Comparison of ENCODE assay signal across 9 mouse cellular contexts in genomic region chr11:75796029-75796445, GRCm38 (mm10). TPM values are rescaled to one million over a fixed set of nuclear protein-coding genes. Genes with fewer than 3 reads are reported as not detected.
DNase-seq lines count a peak whose midpoint lies in the region; ATAC-seq and TF ChIP-seq lines count a peak whose summit lies in the region.
"Had no signal": no experiment of that assay in that cellular context is flagged by ENCODE, and none has a peak within 500 bp of the region (broad histone marks: within the 10 kb centered on the region; RNA-seq: fewer than 3 reads in every experiment).

TSS of gene Doc2b (minus strand) at chr11:75796049.

- H3K27ac ChIP-seq in heart, embryonic 12.5 days (ENCODE audit: poor library complexity, severe bottlenecking), result no peak within 1 kb of the TSS
- H3K27ac ChIP-seq in brown adipose tissue, adult 24 weeks (replicated peaks; ENCODE audit: low read depth, low read length), result no peak within 1 kb of the TSS
- no peak within 1 kb of the TSS for H3K27ac ChIP-seq in forebrain, embryonic 14.5 days (ENCODE audit: low read depth, low read length)
- H3K27ac ChIP-seq in intestine, postnatal 0 days (ENCODE audit: low read depth, low read length), result no peak within 1 kb of the TSS
- H3K27ac ChIP-seq in limb, embryonic 14.5 days (replicated peaks; ENCODE audit: low read depth, low read length), result no peak within 1 kb of the TSS
- H3K27ac ChIP-seq in neural tube, embryonic 11.5 days (ENCODE audit: low read depth, low read length), result no peak within 1 kb of the TSS

- peak within 1 kb of the TSS; percentile 40 for H3K9ac ChIP-seq in heart, embryonic 12.5 days
- peak within 1 kb of the TSS; percentile 53 for H3K9ac ChIP-seq in forebrain, embryonic 14.5 days (ENCODE audit: low read length)
- H3K9ac ChIP-seq in intestine, postnatal 0 days (ENCODE audit: low read depth, low read length), result peak within 1 kb of the TSS; percentile 48
- peak within 1 kb of the TSS; percentile 66 for H3K9ac ChIP-seq in limb, embryonic 14.5 days (ENCODE audit: low read depth, low read length, severe bottlenecking)
- peak within 1 kb of the TSS; percentile 51 for H3K9ac ChIP-seq in neural tube, embryonic 11.5 days (ENCODE audit: low read length)

- no peak for ATAC-seq in heart, embryonic 12.5 days (ENCODE audit: insufficient number of reproducible peaks, low FRiP score)
- peak; percentile 89 for ATAC-seq in forebrain, embryonic 14.5 days
- ATAC-seq in intestine, postnatal 0 days, result peak; percentile 25; the same call in 1 of the 2 replicates
- peak; percentile 70; the same call in 1 of the 2 replicates for ATAC-seq in limb, embryonic 14.5 days (ENCODE audit: low FRiP score, low read depth)
- ATAC-seq in neural tube, embryonic 11.5 days (ENCODE audit: insufficient read depth, low FRiP score, low TSS enrichment), result no peak
- ATAC-seq in inflammation-experienced regulatory T-cells, adult 6 months, result no peak

- peaks cover 8% of the 10 kb centered on the region; the same call in 1 of the 2 replicates for H3K4me1 ChIP-seq in heart, embryonic 12.5 days (replicated peaks)
- no peaks in the 10 kb centered on the region for H3K4me1 ChIP-seq in brown adipose tissue, adult 24 weeks (ENCODE audit: control insufficient read depth, insufficient read depth, insufficient read length, low read length)
- H3K4me1 ChIP-seq in forebrain, embryonic 14.5 days (ENCODE audit: control insufficient read depth, insufficient read depth, low read length), result no peaks in the 10 kb centered on the region
- peaks cover 3% of the 10 kb centered on the region; the same call in 1 of the 2 replicates for H3K4me1 ChIP-seq in intestine, postnatal 0 days (replicated peaks; ENCODE audit: control insufficient read depth, insufficient read depth, low read length)
- 0 out of 2 replicates have a peak, but pooled peaks cover 3% of the 10 kb centered on the region for H3K4me1 ChIP-seq in limb, embryonic 14.5 days (ENCODE audit: control insufficient read depth, insufficient read depth, low read length)
- H3K4me1 ChIP-seq in neural tube, embryonic 11.5 days (ENCODE audit: control insufficient read depth, insufficient read depth, low read length), result peaks cover 3% of the 10 kb centered on the region

- peak within 1 kb of the TSS; percentile 46 for H3K4me3 ChIP-seq in heart, embryonic 12.5 days
- peak within 1 kb of the TSS; percentile 42; the same call in 1 of the 2 replicates for H3K4me3 ChIP-seq in brown adipose tissue, adult 24 weeks (ENCODE audit: insufficient read depth, low read depth, low read length)
- H3K4me3 ChIP-seq in forebrain, embryonic 14.5 days (ENCODE audit: low read depth, low read length), result peak within 1 kb of the TSS; percentile 47
- peak within 1 kb of the TSS; percentile 45 for H3K4me3 ChIP-seq in intestine, postnatal 0 days (ENCODE audit: low read depth, low read length)
- peak within 1 kb of the TSS; percentile 50 for H3K4me3 ChIP-seq in limb, embryonic 14.5 days (replicated peaks; ENCODE audit: low read length)
- H3K4me3 ChIP-seq in neural tube, embryonic 11.5 days (ENCODE audit: low read depth, low read length), result peak within 1 kb of the TSS; percentile 39

- TF ChIP-seq CTCF in intestine, postnatal 0 days (IDR thresholded peaks at IDR 0.05; ENCODE audit: low read depth), result peak; percentile 11; the same call in 1 of the 2 replicates

- DNase-seq in heart, adult 11 months, result no peak
- peak; percentile 66 for DNase-seq in forebrain, embryonic 14.5 days (ENCODE audit: low spot score)
- DNase-seq in limb, embryonic 14.5 days (ENCODE audit: low spot score), result no peak
- peak; percentile 57 for DNase-seq in neural tube, embryonic 11.5 days (ENCODE audit: low spot score)

- TF ChIP-seq POLR2A in limb, embryonic 14.5 days (IDR thresholded peaks at IDR 0.05; ENCODE audit: borderline replicate concordance, extremely low read depth, insufficient read depth, insufficient read length), result no peak

- 5% methylated on average over 34 of the region's 37 CpGs for WGBS in heart, embryonic 12.5 days
- WGBS in forebrain, embryonic 14.5 days, result 4% methylated on average over 30 of the region's 37 CpGs
- 6% methylated on average over 35 of the region's 37 CpGs for WGBS in intestine, postnatal 0 days
- WGBS in limb, embryonic 14.5 days, result 5% methylated on average over 20 of the region's 37 CpGs
- WGBS in neural tube, embryonic 11.5 days, result 5% methylated on average over 37 of the region's 37 CpGs

- no peaks in the 10 kb centered on the region for H3K36me3 ChIP-seq in heart, embryonic 12.5 days
- no peaks in the 10 kb centered on the region for H3K36me3 ChIP-seq in forebrain, embryonic 14.5 days (ENCODE audit: control insufficient read depth, insufficient read depth, low read length)
- no peaks in the 10 kb centered on the region; the same call in 1 of the 2 replicates for H3K36me3 ChIP-seq in intestine, postnatal 0 days (ENCODE audit: control insufficient read depth, insufficient read depth)
- H3K36me3 ChIP-seq in limb, embryonic 14.5 days (ENCODE audit: control insufficient read depth, insufficient read depth, low read length), result no peaks in the 10 kb centered on the region
- H3K36me3 ChIP-seq in neural tube, embryonic 11.5 days (ENCODE audit: control insufficient read depth, insufficient read depth, low read length), result no peaks in the 10 kb centered on the region
- H3K36me3 ChIP-seq: G1E had no signal

- peak within 1 kb of the TSS; percentile 66 for H3K4me2 ChIP-seq in heart, embryonic 12.5 days
- peak within 1 kb of the TSS; percentile 55 for H3K4me2 ChIP-seq in forebrain, embryonic 14.5 days (ENCODE audit: low read length)
- H3K4me2 ChIP-seq in intestine, postnatal 0 days (replicated peaks; ENCODE audit: low read depth), result peak within 1 kb of the TSS; percentile 76
- H3K4me2 ChIP-seq in limb, embryonic 14.5 days (replicated peaks; ENCODE audit: low read depth, low read length, severe bottlenecking), result peak within 1 kb of the TSS; percentile 68
- H3K4me2 ChIP-seq in neural tube, embryonic 11.5 days (ENCODE audit: low read depth), result peak within 1 kb of the TSS; percentile 44

- peaks cover 93% of the 10 kb centered on the region for H3K27me3 ChIP-seq in heart, embryonic 12.5 days (replicated peaks)
- peaks cover 42% of the 10 kb centered on the region for H3K27me3 ChIP-seq in forebrain, embryonic 14.5 days (replicated peaks; ENCODE audit: control insufficient read depth, insufficient read depth, low read length)
- peaks cover 31% of the 10 kb centered on the region for H3K27me3 ChIP-seq in intestine, postnatal 0 days (replicated peaks; ENCODE audit: control insufficient read depth, insufficient read depth, low read length)
- H3K27me3 ChIP-seq in limb, embryonic 14.5 days (ENCODE audit: control insufficient read depth, insufficient read depth, low read length), result peaks cover 37% of the 10 kb centered on the region
- H3K27me3 ChIP-seq in neural tube, embryonic 11.5 days (ENCODE audit: control insufficient read depth, insufficient read depth, low read length), result peaks cover 39% of the 10 kb centered on the region

- no peaks in the 10 kb centered on the region for H3K9me3 ChIP-seq in heart, embryonic 12.5 days (replicated peaks)
- no peaks in the 10 kb centered on the region for H3K9me3 ChIP-seq in forebrain, embryonic 14.5 days (replicated peaks; ENCODE audit: control insufficient read depth, low read length)
- no peaks in the 10 kb centered on the region for H3K9me3 ChIP-seq in intestine, postnatal 0 days (ENCODE audit: control insufficient read depth)
- H3K9me3 ChIP-seq in limb, embryonic 14.5 days (ENCODE audit: control insufficient read depth, low read length), result no peaks in the 10 kb centered on the region
- H3K9me3 ChIP-seq in neural tube, embryonic 11.5 days (ENCODE audit: control insufficient read depth, low read length), result no peaks in the 10 kb centered on the region

RNA-seq across cellular contexts. Expression of gene Doc2b, which starts in this region (rescaled TPM):
- polyA plus RNA-seq in heart, embryonic 12.5 days (2016; fragmentation: Nextera tagmentation; extraction: Ambion mirVana), result 0.08 and 0.15 TPM in 2 replicates
- not detected in 2 replicates for polyA plus RNA-seq in brown adipose tissue, adult 24 weeks (2012; ENCODE audit: insufficient read depth, insufficient read length, missing spikeins)
- 1.5 and 1.8 TPM in 2 replicates for polyA plus RNA-seq in forebrain, embryonic 14.5 days (2014; fragmentation: Nextera tagmentation; extraction: Ambion mirVana)
- polyA plus RNA-seq in intestine, postnatal 0 days (2015; fragmentation: Nextera tagmentation; extraction: Ambion mirVana), result 0.72 TPM in 2 replicates
- 3.8 and 3.9 TPM in 2 replicates for polyA plus RNA-seq in limb, embryonic 14.5 days (2012; rRNA removed)
- polyA plus RNA-seq in limb, embryonic 14.5 days (2014; fragmentation: Nextera tagmentation; extraction: Ambion mirVana), result 1.6 and 1.7 TPM in 2 replicates
- 0.23 and 0.26 TPM in 2 replicates for polyA plus RNA-seq in neural tube, embryonic 11.5 days (2014; fragmentation: Nextera tagmentation; extraction: Ambion mirVana)
- not detected for polyA plus RNA-seq in inflammation-experienced regulatory T-cells, adult 6 months (2017; shearing (Covaris generic))
- polyA plus RNA-seq: G1E had no signal

Comparison
In these comparisons a context has a peak if more than half of its experiments do, and no peak if none do; other contexts are left out.
1. Peak in ATAC-seq, H3K4me3 ChIP-seq, H3K9ac ChIP-seq and H3K4me2 ChIP-seq in intestine, postnatal 0 days; RNA of the gene not detected or under 1 TPM.
2. Peak in DNase-seq, H3K4me3 ChIP-seq, H3K9ac ChIP-seq and H3K4me2 ChIP-seq in neural tube, embryonic 11.5 days; RNA of the gene not detected or under 1 TPM.
3. ATAC-seq: peak in forebrain, embryonic 14.5 days (single experiment) and limb, embryonic 14.5 days (single experiment); none in heart, embryonic 12.5 days (single experiment), neural tube, embryonic 11.5 days (single experiment) and inflammation-experienced regulatory T-cells, adult 6 months (single experiment).
4. Peak in every context shown above with its lines, with median percentiles within 50 percentile points of each other: H3K4me2 ChIP-seq, H3K4me3 ChIP-seq and H3K9ac ChIP-seq.